Mouse (Mus musculus) lung, adult 2 months (tissue): ENCODE results near the gene Alkbh7.

Experiments used
- CTCF ChIP-seq: fragments of 200-500 bp; IDR thresholded peaks from 2 replicates; pipeline ENCODE4 v1.5.1; 2011; ENCODE audit warnings: mild to moderate bottlenecking, low read length, control low read depth; ENCODE audit not compliant: insufficient read depth
- POLR2A ChIP-seq: fragments of 200-500 bp; IDR thresholded peaks from 2 replicates; pipeline ENCODE4 v1.6.1; 2011; ENCODE audit warnings: low read depth, mild to moderate bottlenecking, control low read depth, low read length, borderline replicate concordance; ENCODE audit errors: extremely low read depth

DNA sequence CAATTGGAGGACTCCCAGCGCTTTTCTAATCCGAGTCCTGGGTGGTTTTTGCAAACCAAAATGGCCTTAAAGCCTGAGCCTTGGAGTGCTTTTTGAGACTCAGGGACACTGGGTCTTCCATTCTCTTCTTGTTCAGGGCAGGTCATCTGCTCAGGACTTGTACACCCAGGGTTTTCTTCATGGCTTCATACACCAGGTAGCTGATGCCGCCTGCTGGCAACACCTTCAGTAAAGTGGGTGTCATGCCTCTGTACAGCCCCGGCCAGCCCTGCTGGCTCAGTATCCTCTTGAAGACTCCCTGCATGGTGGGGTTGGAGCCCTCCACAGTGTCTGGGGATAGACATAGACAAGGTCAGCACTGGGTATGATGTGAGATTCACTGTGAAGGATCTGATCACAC lies 35.7 kb downstream of the Alkbh7 start:
- TF ChIP-seq CTCF (no peak), POLR2A (no peak)
